Mouse (Mus musculus): ENCODE data around the gene Pqlc2. TPM values are rescaled to one million over a fixed set of nuclear protein-coding genes. Genes with fewer than 3 reads are reported as not detected.

The Pqlc2 gene
- polyA plus RNA-seq, 1 experiment, result 12.2 TPM

- Histone ChIP-seq H3K4me3 (replicated peaks; ENCODE audit: control insufficient read depth, low read depth, low read length) (no peak overlapping the region), H3K27ac (ENCODE audit: control insufficient read depth, insufficient read depth, low read depth, low read length, poor library complexity) (no peak overlapping the region), H3K4me1 (ENCODE audit: control insufficient read depth, insufficient read depth, low read length) (no peaks in the 10 kb centered on the region)
- TF ChIP-seq POLR2A (IDR thresholded peaks at IDR 0.05; ENCODE audit: borderline replicate concordance, control insufficient read depth, low read depth, low read length), result no peak
- no peak for TF ChIP-seq CTCF (IDR thresholded peaks at IDR 0.05; ENCODE audit: control insufficient read depth, insufficient read depth, low read length)
- WGBS, result 79% methylated on average over 1 of the region's 1 CpGs
Measured at GRCm38 (mm10) chr4:139268242-139268641, 42.3 kb downstream of the Pqlc2 start.

- Histone ChIP-seq H3K27ac (ENCODE audit: control insufficient read depth, insufficient read depth, low read depth, low read length, poor library complexity) (no peak overlapping the region), H3K4me1 (ENCODE audit: control insufficient read depth, insufficient read depth, low read length) (no peaks in the 10 kb centered on the region), H3K4me3 (replicated peaks; ENCODE audit: control insufficient read depth, low read depth, low read length) (no peak overlapping the region)
- no peak for TF ChIP-seq CTCF (IDR thresholded peaks at IDR 0.05; ENCODE audit: control insufficient read depth, insufficient read depth, low read length)
- TF ChIP-seq POLR2A (IDR thresholded peaks at IDR 0.05; ENCODE audit: borderline replicate concordance, control insufficient read depth, low read depth, low read length), result no peak
- WGBS, result 90% methylated on average over 3 of the region's 3 CpGs
Measured at GRCm38 (mm10) chr4:139267335-139267734, 43.2 kb downstream of the Pqlc2 start.

GRCm38 (mm10) chr4:139266500-139266865 lies 44.0 kb downstream of the Pqlc2 start:
- no peak for TF ChIP-seq POLR2A (IDR thresholded peaks at IDR 0.05; ENCODE audit: borderline replicate concordance, control insufficient read depth, low read depth, low read length)
- TF ChIP-seq CTCF (IDR thresholded peaks at IDR 0.05; ENCODE audit: control insufficient read depth, insufficient read depth, low read length), result no peak
- Histone ChIP-seq H3K4me1 (ENCODE audit: control insufficient read depth, insufficient read depth, low read length) (no peaks in the 10 kb centered on the region), H3K27ac (ENCODE audit: control insufficient read depth, insufficient read depth, low read depth, low read length, poor library complexity) (no peak overlapping the region), H3K4me3 (replicated peaks; ENCODE audit: control insufficient read depth, low read depth, low read length) (no peak overlapping the region)
- WGBS, result 91% methylated on average over 7 of the region's 7 CpGs

GRCm38 (mm10) chr4:139265783-139266499 lies 44.6 kb downstream of the Pqlc2 start:
- 86% methylated on average over 13 of the region's 13 CpGs for WGBS
- Histone ChIP-seq H3K4me3 (replicated peaks; ENCODE audit: control insufficient read depth, low read depth, low read length) (no peak overlapping the region), H3K4me1 (ENCODE audit: control insufficient read depth, insufficient read depth, low read length) (no peaks in the 10 kb centered on the region), H3K27ac (ENCODE audit: control insufficient read depth, insufficient read depth, low read depth, low read length, poor library complexity) (no peak overlapping the region)
- no peak for TF ChIP-seq CTCF (IDR thresholded peaks at IDR 0.05; ENCODE audit: control insufficient read depth, insufficient read depth, low read length)
- no peak for TF ChIP-seq POLR2A (IDR thresholded peaks at IDR 0.05; ENCODE audit: borderline replicate concordance, control insufficient read depth, low read depth, low read length)

- TF ChIP-seq CTCF (IDR thresholded peaks at IDR 0.05; ENCODE audit: control insufficient read depth, insufficient read depth, low read length) (no peak), POLR2A (IDR thresholded peaks at IDR 0.05; ENCODE audit: borderline replicate concordance, control insufficient read depth, low read depth, low read length) (no peak)
Measured at GRCm38 (mm10) chr4:139262981-139263380, 47.5 kb downstream of the Pqlc2 start.

GRCm38 (mm10) chr4:139259302-139259871 lies 51.1 kb downstream of the Pqlc2 start:
- TF ChIP-seq POLR2A (IDR thresholded peaks at IDR 0.05; ENCODE audit: borderline replicate concordance, control insufficient read depth, low read depth, low read length) (no peak), CTCF (IDR thresholded peaks at IDR 0.05; ENCODE audit: control insufficient read depth, insufficient read depth, low read length) (no peak)
- 81% methylated on average over 11 of the region's 11 CpGs for WGBS

More at GRCm38 (mm10) chr4:139262981-139263380, 47.5 kb downstream of the Pqlc2 start:
- 84% methylated on average over 6 of the region's 6 CpGs for WGBS
- Histone ChIP-seq H3K27ac (ENCODE audit: control insufficient read depth, insufficient read depth, low read depth, low read length, poor library complexity) (no peak overlapping the region), H3K4me1 (ENCODE audit: control insufficient read depth, insufficient read depth, low read length) (no peaks in the 10 kb centered on the region; the same call in 1 of the 2 replicates), H3K4me3 (replicated peaks; ENCODE audit: control insufficient read depth, low read depth, low read length) (no peak overlapping the region)

GRCm38 (mm10) chr4:139258621-139259301 lies 51.7 kb downstream of the Pqlc2 start:
- TF ChIP-seq CTCF (IDR thresholded peaks at IDR 0.05; ENCODE audit: control insufficient read depth, insufficient read depth, low read length) (no peak), POLR2A (IDR thresholded peaks at IDR 0.05; ENCODE audit: borderline replicate concordance, control insufficient read depth, low read depth, low read length) (no peak)

More at GRCm38 (mm10) chr4:139259302-139259871, 51.1 kb downstream of the Pqlc2 start:
- Histone ChIP-seq H3K4me3 (replicated peaks; ENCODE audit: control insufficient read depth, low read depth, low read length) (no peak overlapping the region), H3K27ac (ENCODE audit: control insufficient read depth, insufficient read depth, low read depth, low read length, poor library complexity) (peak overlapping the region; percentile 69), H3K4me1 (ENCODE audit: control insufficient read depth, insufficient read depth, low read length) (no peaks in the 10 kb centered on the region; the same call in 1 of the 2 replicates)

GRCm38 (mm10) chr4:139256708-139257107 lies 53.8 kb downstream of the Pqlc2 start:
- Histone ChIP-seq H3K27ac (ENCODE audit: control insufficient read depth, insufficient read depth, low read depth, low read length, poor library complexity) (no peak overlapping the region), H3K4me1 (ENCODE audit: control insufficient read depth, insufficient read depth, low read length) (no peaks in the 10 kb centered on the region; the same call in 1 of the 2 replicates), H3K4me3 (replicated peaks; ENCODE audit: control insufficient read depth, low read depth, low read length) (no peak overlapping the region)
- TF ChIP-seq POLR2A (IDR thresholded peaks at IDR 0.05; ENCODE audit: borderline replicate concordance, control insufficient read depth, low read depth, low read length) (no peak), CTCF (IDR thresholded peaks at IDR 0.05; ENCODE audit: control insufficient read depth, insufficient read depth, low read length) (no peak)
- WGBS, result 89% methylated on average over 8 of the region's 8 CpGs

More at GRCm38 (mm10) chr4:139258621-139259301, 51.7 kb downstream of the Pqlc2 start:
- WGBS, result 38% methylated on average over 6 of the region's 6 CpGs
- H3K27ac ChIP-seq (ENCODE audit: control insufficient read depth, insufficient read depth, low read depth, low read length, poor library complexity), result peak overlapping the region; percentile 69
- no peak overlapping the region for H3K4me3 ChIP-seq (replicated peaks; ENCODE audit: control insufficient read depth, low read depth, low read length)
- H3K4me1 ChIP-seq (ENCODE audit: control insufficient read depth, insufficient read depth, low read length), result no peaks in the 10 kb centered on the region; the same call in 1 of the 2 replicates
